Mouse (Mus musculus): ENCODE measurements around the gene Sema5b.

The Sema5b gene

GRCm38 (mm10) chr16:35630470-35631183 is 89.7 kb downstream of the Sema5b start:
- peak; percentile 83 for DNase-seq (ENCODE audit: low spot score)

GRCm38 (mm10) chr16:35633058-35633457 is 92.1 kb downstream of the Sema5b start:
- no peak for DNase-seq (ENCODE audit: low spot score)

- no peak for DNase-seq (ENCODE audit: low spot score)
These were observed 94.0 kb downstream of the Sema5b start for GRCm38 (mm10) chr16:35634971-35635370.

- DNase-seq (ENCODE audit: low spot score), result no peak
These were observed 98.6 kb downstream of the Sema5b start for GRCm38 (mm10) chr16:35639505-35639904.

GRCm38 (mm10) chr16:35648862-35649261 is 107.9 kb downstream of the Sema5b start:
- DNase-seq (ENCODE audit: low spot score), result no peak

- peak; percentile 33 for DNase-seq (ENCODE audit: low spot score)
These were observed 111.3 kb downstream of the Sema5b start for GRCm38 (mm10) chr16:35652206-35652605.

GRCm38 (mm10) chr16:35652706-35653105 is 111.8 kb downstream of the Sema5b start:
- no peak for DNase-seq (ENCODE audit: low spot score)

GRCm38 (mm10) chr16:35653951-35654350 is 113.0 kb downstream of the Sema5b start:
- DNase-seq (ENCODE audit: low spot score), result no peak

GRCm38 (mm10) chr16:35660222-35660621 is 119.3 kb downstream of the Sema5b start:
- DNase-seq (ENCODE audit: low spot score), result no peak

GRCm38 (mm10) chr16:35663831-35664414 is 123.0 kb downstream of the Sema5b start:
- no peak for DNase-seq (ENCODE audit: low spot score)

GRCm38 (mm10) chr16:35664847-35665246 is 123.9 kb downstream of the Sema5b start:
- DNase-seq (ENCODE audit: low spot score), result no peak

- no peak for DNase-seq (ENCODE audit: low spot score)
These were observed 136.7 kb downstream of the Sema5b start for GRCm38 (mm10) chr16:35677511-35678113.

GRCm38 (mm10) chr16:35678476-35678875 is 137.5 kb downstream of the Sema5b start:
- no peak for DNase-seq (ENCODE audit: low spot score)

- no peak for DNase-seq (ENCODE audit: low spot score)
These were observed 140.6 kb downstream of the Sema5b start for GRCm38 (mm10) chr16:35681327-35682108.

GRCm38 (mm10) chr16:35685027-35685426 is 144.1 kb downstream of the Sema5b start:
- no peak for DNase-seq (ENCODE audit: low spot score)

GRCm38 (mm10) chr16:35686491-35686890 is 145.5 kb downstream of the Sema5b start:
- DNase-seq (ENCODE audit: low spot score), result peak; percentile 28

GRCm38 (mm10) chr16:35691606-35692005 is 150.7 kb downstream of the Sema5b start:
- DNase-seq (ENCODE audit: low spot score), result no peak

GRCm38 (mm10) chr16:35694250-35694846 is 153.4 kb downstream of the Sema5b start:
- no peak for DNase-seq (ENCODE audit: low spot score)

- no peak for DNase-seq (ENCODE audit: low spot score)
These were observed 155.2 kb downstream of the Sema5b start for GRCm38 (mm10) chr16:35696103-35696502.

- DNase-seq (ENCODE audit: low spot score), result no peak
These were observed 160.9 kb downstream of the Sema5b start for GRCm38 (mm10) chr16:35701823-35702222.

- DNase-seq (ENCODE audit: low spot score), result no peak
These were observed 163.1 kb downstream of the Sema5b start for GRCm38 (mm10) chr16:35703763-35704679.
